Mouse (Mus musculus): ENCODE measurements around the gene Eloa. TPM values are rescaled to one million over a fixed set of nuclear protein-coding genes. Genes with fewer than 3 reads are reported as not detected.
A peak's percentile ranks its signal among the peaks of the same experiment; 100 is the strongest.
"Not testable (repeated sequence)": the region's sequence is repeated elsewhere in the genome, so short reads cannot be mapped to it uniquely, and the experiment has no call there.

Gene Eloa
- 10 to 100 TPM; 18.4 to 67.4 (median 37.6) TPM for total RNA-seq (2018; cell fraction: chromatin; rRNA removed)
- total RNA-seq (2018; cell fraction: cytosol; rRNA removed) = 100 to 1,000 TPM in 1 of 26 experiments, 10 to 100 TPM in 25; 45.3 to 103 (median 79.2) TPM
- 10 to 100 TPM; 30.2 to 99.8 (median 57.5) TPM for total RNA-seq (2018; cell fraction: nucleus; rRNA removed)
- 60.5 to 79.3 TPM (median 67.6 TPM) in 3 replicates for polyA plus RNA-seq (2018)

GRCm38 (mm10) chr4:136021549-136022047, at the start of gene Eloa:
Gene Eloa, minus strand, starts transcription at chr4:136021763.
- Histone ChIP-seq H3K27ac (peak within 1 kb of the TSS; percentile 83), H3K36me3 (ENCODE audit: inconsistent target) (no peaks in the 10 kb centered on the region), H3K79me2 (ENCODE audit: inconsistent target) (peaks cover 46% of the 10 kb centered on the region), H3K4me3 (ENCODE audit: inconsistent target) (peak within 1 kb of the TSS; percentile 89)
- WGBS (ENCODE audit: missing documents) = 2% methylated on average over 40 of the region's 48 CpGs

GRCm38 (mm10) chr4:136071178-136071714, 49.7 kb upstream of the Eloa start:
- Histone ChIP-seq H3K27ac (no peak overlapping the region), H3K36me3 (ENCODE audit: inconsistent target) (no peaks in the 10 kb centered on the region), H3K4me3 (ENCODE audit: inconsistent target) (no peak overlapping the region), H3K79me2 (ENCODE audit: inconsistent target) (no peaks in the 10 kb centered on the region)
- WGBS (ENCODE audit: missing documents) = 10% methylated on average over 15 of the region's 15 CpGs

- 75% methylated on average over 6 of the region's 6 CpGs for WGBS (ENCODE audit: missing documents)
- Histone ChIP-seq H3K36me3 (ENCODE audit: inconsistent target) (no peaks in the 10 kb centered on the region), H3K4me3 (ENCODE audit: inconsistent target) (no peak overlapping the region), H3K79me2 (ENCODE audit: inconsistent target) (no peaks in the 10 kb centered on the region), H3K27ac (no peak overlapping the region)
Measured at GRCm38 (mm10) chr4:136070592-136070991, 49.0 kb upstream of the Eloa start.

GRCm38 (mm10) chr4:136069954-136070353, 48.4 kb upstream of the Eloa start:
- no peak overlapping the region for H3K27ac ChIP-seq
- 2% methylated on average over 16 of the region's 18 CpGs for WGBS (ENCODE audit: missing documents)
- H3K36me3 ChIP-seq (ENCODE audit: inconsistent target) = no peaks in the 10 kb centered on the region
- no peaks in the 10 kb centered on the region for H3K79me2 ChIP-seq (ENCODE audit: inconsistent target)
- H3K4me3 ChIP-seq (ENCODE audit: inconsistent target) = no peak overlapping the region

DNA sequence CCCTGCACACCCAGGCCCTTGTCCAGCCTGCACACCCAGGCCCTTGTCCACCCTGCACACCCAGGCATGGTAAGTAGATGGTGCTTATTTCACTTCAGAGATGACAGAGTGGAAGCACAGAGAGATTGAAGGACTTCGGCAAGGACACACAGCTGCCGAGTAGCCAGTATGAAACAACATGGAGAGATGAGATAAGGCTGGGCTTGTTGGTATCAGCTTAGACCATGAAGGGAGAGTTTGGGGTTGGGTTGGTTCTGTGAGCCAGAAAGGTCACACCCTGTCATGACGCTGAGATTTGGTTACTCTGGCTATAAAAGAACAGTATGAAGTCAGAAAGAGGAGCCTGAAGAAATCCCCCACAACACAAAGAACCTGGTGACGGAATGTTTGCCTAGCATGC, 47.8 kb upstream of the Eloa start:
- H3K79me2 ChIP-seq (ENCODE audit: inconsistent target) = no peaks in the 10 kb centered on the region
- no peak overlapping the region for H3K4me3 ChIP-seq (ENCODE audit: inconsistent target)
- WGBS (ENCODE audit: missing documents) = 75% methylated on average over 4 of the region's 4 CpGs
- H3K36me3 ChIP-seq (ENCODE audit: inconsistent target) = no peaks in the 10 kb centered on the region
- H3K27ac ChIP-seq = no peak overlapping the region

GRCm38 (mm10) chr4:136063143-136063542, 41.6 kb upstream of the Eloa start:
- Histone ChIP-seq H3K36me3 (ENCODE audit: inconsistent target) (no peaks in the 10 kb centered on the region), H3K4me3 (ENCODE audit: inconsistent target) (no peak overlapping the region), H3K79me2 (ENCODE audit: inconsistent target) (no peaks in the 10 kb centered on the region), H3K27ac (no peak overlapping the region)
- 94% methylated on average over 4 of the region's 4 CpGs for WGBS (ENCODE audit: missing documents)

GRCm38 (mm10) chr4:136059800-136060488, 38.4 kb upstream of the Eloa start:
- not testable (repeated sequence) for H3K36me3 ChIP-seq (ENCODE audit: inconsistent target); H3K27ac ChIP-seq; H3K79me2 ChIP-seq (ENCODE audit: inconsistent target); H3K4me3 ChIP-seq (ENCODE audit: inconsistent target)
- WGBS (ENCODE audit: missing documents) = 81% methylated on average over 8 of the region's 9 CpGs

DNA sequence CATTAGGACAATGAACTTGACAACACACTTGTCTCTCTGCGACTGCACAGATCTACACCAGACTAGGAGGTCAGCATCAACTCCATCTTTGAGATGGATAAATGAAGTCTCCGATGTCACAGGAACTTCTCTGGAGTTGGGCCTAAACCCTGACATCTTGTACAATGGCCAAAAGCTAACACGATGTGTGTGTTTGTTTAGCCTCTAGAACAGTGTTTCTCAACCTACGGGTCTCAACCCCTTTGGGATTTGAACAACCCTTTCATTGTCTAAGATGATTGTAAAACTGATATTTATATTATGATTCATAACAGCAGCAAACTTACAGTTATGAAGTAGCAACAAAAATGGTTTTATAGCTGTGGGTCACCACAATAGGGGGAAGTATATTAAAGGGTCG, 36.4 kb upstream of the Eloa start:
- Histone ChIP-seq H3K79me2 (ENCODE audit: inconsistent target) (peaks cover 1% of the 10 kb centered on the region), H3K36me3 (ENCODE audit: inconsistent target) (no peaks in the 10 kb centered on the region), H3K4me3 (ENCODE audit: inconsistent target) (no peak overlapping the region), H3K27ac (no peak overlapping the region)
- WGBS (ENCODE audit: missing documents) = 85% methylated on average over 5 of the region's 5 CpGs

GRCm38 (mm10) chr4:136056030-136056429, 34.5 kb upstream of the Eloa start:
- Histone ChIP-seq H3K79me2 (ENCODE audit: inconsistent target) (peaks cover 20% of the 10 kb centered on the region), H3K36me3 (ENCODE audit: inconsistent target) (peaks cover 8% of the 10 kb centered on the region; the same call in 1 of the 2 replicates), H3K27ac (no peak overlapping the region), H3K4me3 (ENCODE audit: inconsistent target) (no peak overlapping the region)
- 0% methylated on average over 1 of the region's 1 CpGs for WGBS (ENCODE audit: missing documents)

- Histone ChIP-seq H3K36me3 (ENCODE audit: inconsistent target) (peaks cover 30% of the 10 kb centered on the region), H3K79me2 (ENCODE audit: inconsistent target) (peaks cover 38% of the 10 kb centered on the region), H3K27ac (no peak overlapping the region), H3K4me3 (ENCODE audit: inconsistent target) (no peak overlapping the region)
- 80% methylated on average over 5 of the region's 5 CpGs for WGBS (ENCODE audit: missing documents)
Measured at GRCm38 (mm10) chr4:136053843-136054242, 32.3 kb upstream of the Eloa start.

GRCm38 (mm10) chr4:136053247-136053596, 31.7 kb upstream of the Eloa start, which contains the start of gene Rpl11:
Gene Rpl11, minus strand, starts transcription at chr4:136053428.
- Histone ChIP-seq H3K4me3 (ENCODE audit: inconsistent target) (peak within 1 kb of the TSS; percentile 93), H3K36me3 (ENCODE audit: inconsistent target) (peaks cover 32% of the 10 kb centered on the region), H3K27ac (peak within 1 kb of the TSS; percentile 65), H3K79me2 (ENCODE audit: inconsistent target) (peaks cover 38% of the 10 kb centered on the region)
- WGBS (ENCODE audit: missing documents) = under 1% methylated on average over 21 of the region's 21 CpGs

GRCm38 (mm10) chr4:136052534-136053246, 31.1 kb upstream of the Eloa start:
- Histone ChIP-seq H3K79me2 (ENCODE audit: inconsistent target) (peaks cover 38% of the 10 kb centered on the region), H3K27ac (peak overlapping the region; percentile 65), H3K36me3 (ENCODE audit: inconsistent target) (peaks cover 32% of the 10 kb centered on the region), H3K4me3 (ENCODE audit: inconsistent target) (peak overlapping the region; percentile 93)
- under 1% methylated on average over 44 of the region's 50 CpGs for WGBS (ENCODE audit: missing documents)

DNA sequence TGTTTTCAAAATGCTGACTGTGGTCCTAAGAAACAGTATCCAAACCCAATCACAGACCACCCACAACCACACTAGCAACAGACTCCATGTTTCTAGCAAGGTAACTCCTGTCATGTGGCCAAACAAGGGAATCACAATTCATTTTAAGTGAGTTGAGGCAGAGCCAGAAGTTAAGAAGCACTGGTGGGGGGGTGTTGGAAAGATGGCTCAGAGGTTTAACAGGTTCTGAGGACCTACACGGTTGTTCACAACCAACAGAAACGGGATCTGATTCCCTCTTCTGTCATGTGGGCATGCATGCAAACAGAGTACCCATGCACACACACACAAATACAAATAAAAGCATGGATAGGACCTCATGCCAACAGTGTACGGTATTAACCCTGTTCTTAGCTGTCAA, 30.5 kb upstream of the Eloa start:
- peaks cover 38% of the 10 kb centered on the region for H3K79me2 ChIP-seq (ENCODE audit: inconsistent target)
- peak overlapping the region; percentile 93 for H3K4me3 ChIP-seq (ENCODE audit: inconsistent target)
- WGBS (ENCODE audit: missing documents) = 0% methylated on average over 3 of the region's 3 CpGs
- H3K27ac ChIP-seq = peak overlapping the region; percentile 65
- H3K36me3 ChIP-seq (ENCODE audit: inconsistent target) = peaks cover 32% of the 10 kb centered on the region

- 93% methylated on average over 6 of the region's 6 CpGs for WGBS (ENCODE audit: missing documents)
- no peak overlapping the region for H3K4me3 ChIP-seq (ENCODE audit: inconsistent target)
- no peak overlapping the region for H3K27ac ChIP-seq
- H3K79me2 ChIP-seq (ENCODE audit: inconsistent target) = peaks cover 38% of the 10 kb centered on the region
- peaks cover 32% of the 10 kb centered on the region for H3K36me3 ChIP-seq (ENCODE audit: inconsistent target)
Measured at GRCm38 (mm10) chr4:136050226-136050625, 28.7 kb upstream of the Eloa start.
